Mouse (Mus musculus): ENCODE data around the gene Rbms3. TPM values are rescaled to one million over a fixed set of nuclear protein-coding genes. Genes with fewer than 3 reads are reported as not detected.

Rbms3 gene
- polyA plus RNA-seq (2016; fragmentation: Nextera tagmentation; extraction: Ambion mirVana): 8.2 and 8.6 TPM in 2 replicates

DNA sequence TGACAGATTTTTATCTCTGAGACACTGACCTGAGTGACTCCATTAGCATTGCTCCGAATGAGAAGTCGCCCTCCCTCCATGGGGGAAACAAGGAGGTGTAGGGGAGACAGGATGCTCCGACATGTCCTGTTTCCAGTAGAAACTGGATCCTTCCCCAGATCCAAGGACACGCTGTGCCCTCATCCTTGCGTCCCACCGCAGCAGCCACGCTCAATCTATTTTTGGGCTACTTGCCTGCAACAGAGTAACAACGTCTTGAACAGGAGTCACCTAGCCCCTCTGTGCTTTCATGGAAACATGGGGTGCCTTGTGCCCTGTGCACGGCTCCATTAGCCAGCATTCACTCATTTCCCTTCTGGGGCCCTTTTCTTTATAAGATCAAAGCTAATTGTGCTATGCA is at the start of gene Rbms3:
TSS of gene Rbms3 (minus strand) at position 143 of the 400 bp plus-strand sequence.
- H3K27ac ChIP-seq: no peak within 1 kb of the TSS
- H3K9me3 ChIP-seq: 0 out of 2 replicates have a peak, but pooled peaks cover 3% of the 10 kb centered on the region
- 85% methylated on average over 9 of the region's 9 CpGs for WGBS
- peaks cover 15% of the 10 kb centered on the region for H3K4me1 ChIP-seq
- no peaks in the 10 kb centered on the region for H3K27me3 ChIP-seq (ENCODE audit: poor library complexity, severe bottlenecking)
- DNase-seq (ENCODE audit: extremely low spot score, low spot score): no peak
- H3K4me3 ChIP-seq: no peak within 1 kb of the TSS
- no peaks in the 10 kb centered on the region for H3K36me3 ChIP-seq (replicated peaks)

DNA sequence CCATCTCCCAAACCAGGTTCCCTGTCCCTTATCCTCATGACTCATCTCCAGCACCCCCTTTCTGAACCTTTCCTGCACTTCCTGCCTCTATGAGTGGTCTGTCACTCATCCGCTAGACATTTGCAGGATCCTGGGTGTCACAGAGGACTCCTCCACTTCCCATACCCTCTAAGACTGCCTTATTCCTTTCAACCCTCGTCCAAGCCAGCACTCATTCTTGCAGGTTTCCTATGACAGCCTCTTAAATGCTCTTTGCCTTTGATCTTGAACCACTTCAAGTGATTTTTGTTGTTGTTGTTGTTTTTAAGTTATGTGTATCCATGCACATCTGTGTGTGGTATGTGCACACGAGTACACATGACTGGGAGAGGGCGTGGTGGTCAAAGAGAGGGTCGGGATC is 43.6 kb upstream of the Rbms3 start:
- Histone ChIP-seq H3K4me3 (no peak overlapping the region), H3K4me1 (no peaks in the 10 kb centered on the region), H3K36me3 (replicated peaks) (no peaks in the 10 kb centered on the region), H3K9me3 (no peaks in the 10 kb centered on the region), H3K27me3 (ENCODE audit: poor library complexity, severe bottlenecking) (no peaks in the 10 kb centered on the region), H3K27ac (no peak overlapping the region)
- 84% methylated on average over 5 of the region's 5 CpGs for WGBS
- no peak for DNase-seq (ENCODE audit: extremely low spot score, low spot score)

DNA sequence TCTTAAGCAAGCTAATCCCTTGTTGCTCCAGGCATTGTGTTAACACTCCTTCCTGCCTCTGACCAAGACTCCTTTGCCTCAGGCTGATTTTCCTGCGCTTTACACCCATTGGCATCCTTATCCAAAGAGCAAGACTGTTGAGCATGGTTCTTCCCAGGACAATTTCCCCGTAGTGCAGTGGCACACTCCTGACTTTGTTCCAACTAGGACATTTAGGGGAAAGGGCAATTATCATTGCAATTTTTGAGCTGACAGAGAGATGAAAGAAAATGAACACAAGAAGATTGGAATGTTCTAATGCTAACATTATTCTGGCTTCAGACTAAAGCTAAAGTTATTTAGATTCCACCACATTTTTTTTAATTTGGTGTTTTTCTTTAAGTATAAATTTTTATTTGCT is 24.9 kb upstream of the Rbms3 start:
- no peak for DNase-seq (ENCODE audit: extremely low spot score, low spot score)
- no peaks in the 10 kb centered on the region for H3K9me3 ChIP-seq
- no peaks in the 10 kb centered on the region for H3K27me3 ChIP-seq (ENCODE audit: poor library complexity, severe bottlenecking)
- H3K27ac ChIP-seq: no peak overlapping the region
- 86% methylated on average over 2 of the region's 2 CpGs for WGBS
- H3K4me1 ChIP-seq: 0 out of 2 replicates have a peak, but pooled peaks cover 7% of the 10 kb centered on the region
- no peaks in the 10 kb centered on the region for H3K36me3 ChIP-seq (replicated peaks)
- H3K4me3 ChIP-seq: no peak overlapping the region

DNA sequence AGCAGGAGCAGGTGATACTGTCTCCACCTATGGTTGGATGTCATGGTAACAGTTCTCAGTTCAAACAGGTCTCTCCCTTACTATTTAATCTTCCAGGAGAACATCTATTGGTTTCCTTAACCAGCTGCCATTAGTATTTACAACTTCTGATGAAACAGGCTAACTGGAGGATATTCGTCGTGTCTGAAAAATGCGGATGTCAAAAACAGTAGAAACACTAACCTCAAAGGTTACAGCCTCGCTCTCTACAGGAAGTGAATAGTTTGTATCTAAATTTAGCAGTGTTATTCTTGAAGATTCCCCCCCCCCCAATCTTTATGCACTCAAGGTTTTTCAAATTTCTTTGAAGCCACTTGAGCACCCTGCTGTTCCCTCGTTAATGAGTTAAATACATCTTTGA is 23.9 kb upstream of the Rbms3 start:
- Histone ChIP-seq H3K4me1 (0 out of 2 replicates have a peak, but pooled peaks cover 7% of the 10 kb centered on the region), H3K27ac (no peak overlapping the region), H3K9me3 (no peaks in the 10 kb centered on the region), H3K36me3 (replicated peaks) (no peaks in the 10 kb centered on the region), H3K27me3 (ENCODE audit: poor library complexity, severe bottlenecking) (no peaks in the 10 kb centered on the region), H3K4me3 (no peak overlapping the region)
- WGBS: 79% methylated on average over 5 of the region's 5 CpGs
- no peak for DNase-seq (ENCODE audit: extremely low spot score, low spot score)

DNA sequence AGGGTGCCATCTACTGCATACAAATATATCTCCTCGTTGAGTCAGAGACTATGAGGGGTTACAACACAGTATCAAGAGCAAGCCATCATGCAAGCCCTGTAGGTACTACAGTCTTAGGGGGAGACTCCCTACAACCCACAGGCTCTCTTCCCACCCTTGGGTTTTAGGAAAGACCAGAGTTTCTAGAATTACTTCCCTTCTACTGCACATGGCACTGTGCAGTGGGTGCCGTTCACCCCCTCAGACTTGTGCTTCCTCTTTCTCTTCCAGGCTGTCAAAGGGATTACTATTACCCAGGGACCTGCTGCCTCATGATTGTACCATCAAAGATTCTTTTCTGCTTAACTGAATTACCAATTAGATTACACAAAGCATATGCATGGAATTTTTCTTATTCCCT is 16.4 kb upstream of the Rbms3 start:
- WGBS: 86% methylated on average over 2 of the region's 2 CpGs
- Histone ChIP-seq H3K4me3 (no peak overlapping the region), H3K27me3 (ENCODE audit: poor library complexity, severe bottlenecking) (no peaks in the 10 kb centered on the region), H3K36me3 (replicated peaks) (no peaks in the 10 kb centered on the region), H3K4me1 (no peaks in the 10 kb centered on the region), H3K27ac (no peak overlapping the region), H3K9me3 (no peaks in the 10 kb centered on the region)
- DNase-seq (ENCODE audit: extremely low spot score, low spot score): no peak

DNA sequence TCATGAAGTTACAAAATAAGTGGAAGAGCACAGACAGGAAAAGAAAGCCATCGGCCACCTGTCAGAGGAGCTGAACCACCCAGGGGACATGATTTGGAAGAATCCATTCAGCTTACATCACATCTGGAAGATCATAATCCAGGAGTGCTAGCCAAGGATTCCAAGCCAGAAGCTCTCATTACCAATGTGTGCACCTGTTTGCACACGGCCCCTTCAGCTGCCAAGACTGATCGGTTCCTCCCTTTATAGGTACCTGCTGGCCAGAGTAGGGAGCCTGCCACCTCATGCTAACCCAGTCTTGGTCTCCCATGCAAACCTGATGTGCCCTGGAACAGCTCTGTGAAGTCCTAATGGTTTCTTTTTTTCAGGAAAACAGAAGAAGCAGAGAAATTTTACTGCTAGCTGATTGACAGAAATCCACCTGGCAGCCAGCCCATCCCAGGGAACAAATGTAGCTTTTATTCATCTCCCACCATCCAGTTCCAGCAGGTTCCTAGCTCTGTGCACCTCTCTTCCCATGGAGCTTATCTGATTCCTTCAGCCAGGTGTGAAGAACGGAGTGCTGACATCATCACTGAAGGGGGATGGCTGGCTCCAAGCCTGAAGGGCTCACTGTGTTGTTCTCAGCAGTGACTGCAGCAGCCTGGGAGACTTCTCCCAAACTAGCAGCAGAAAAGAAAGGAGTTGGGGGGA is 11.5 kb upstream of the Rbms3 start:
- no peaks in the 10 kb centered on the region for H3K4me1 ChIP-seq
- 91% methylated on average over 4 of the region's 4 CpGs for WGBS

DNA sequence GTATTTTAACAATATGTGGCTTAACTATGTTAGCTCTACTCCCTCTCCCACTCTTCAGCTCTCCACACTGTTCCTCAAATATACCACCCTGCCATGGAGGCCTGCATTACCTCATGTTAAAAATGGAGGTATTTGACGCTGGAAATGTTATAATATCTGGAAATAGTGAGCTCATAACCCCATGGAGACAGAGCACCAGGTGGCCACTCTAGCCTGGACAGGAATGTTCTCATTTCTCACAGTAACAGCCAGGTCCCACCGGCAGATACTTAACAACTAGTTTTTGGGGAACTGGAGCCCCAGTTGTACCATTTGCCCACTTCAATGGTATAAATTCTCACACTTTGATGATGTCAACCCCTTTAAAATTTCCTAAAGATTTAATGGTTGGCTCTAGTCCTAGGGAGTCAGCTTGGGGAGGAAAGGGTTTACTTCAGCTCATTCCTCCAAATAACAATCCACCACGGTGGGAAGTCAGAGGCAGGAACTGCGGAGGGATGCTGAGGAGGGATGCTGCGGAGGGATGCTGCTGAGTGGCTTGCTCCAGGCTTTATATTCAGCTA is 9.0 kb upstream of the Rbms3 start:
- H3K36me3 ChIP-seq (replicated peaks): no peaks in the 10 kb centered on the region
- no peaks in the 10 kb centered on the region for H3K9me3 ChIP-seq
- no peaks in the 10 kb centered on the region for H3K4me1 ChIP-seq
- H3K4me3 ChIP-seq: no peak overlapping the region
- DNase-seq (ENCODE audit: extremely low spot score, low spot score): no peak
- WGBS: 86% methylated on average over 5 of the region's 5 CpGs
- no peak overlapping the region for H3K27ac ChIP-seq
- H3K27me3 ChIP-seq (ENCODE audit: poor library complexity, severe bottlenecking): no peaks in the 10 kb centered on the region

More for the DNA sequence above, 11.5 kb upstream of the Rbms3 start:
- Histone ChIP-seq H3K27ac (no peak overlapping the region), H3K36me3 (replicated peaks) (no peaks in the 10 kb centered on the region), H3K9me3 (no peaks in the 10 kb centered on the region), H3K27me3 (ENCODE audit: poor library complexity, severe bottlenecking) (no peaks in the 10 kb centered on the region), H3K4me3 (no peak overlapping the region)
- DNase-seq (ENCODE audit: extremely low spot score, low spot score): no peak

DNA sequence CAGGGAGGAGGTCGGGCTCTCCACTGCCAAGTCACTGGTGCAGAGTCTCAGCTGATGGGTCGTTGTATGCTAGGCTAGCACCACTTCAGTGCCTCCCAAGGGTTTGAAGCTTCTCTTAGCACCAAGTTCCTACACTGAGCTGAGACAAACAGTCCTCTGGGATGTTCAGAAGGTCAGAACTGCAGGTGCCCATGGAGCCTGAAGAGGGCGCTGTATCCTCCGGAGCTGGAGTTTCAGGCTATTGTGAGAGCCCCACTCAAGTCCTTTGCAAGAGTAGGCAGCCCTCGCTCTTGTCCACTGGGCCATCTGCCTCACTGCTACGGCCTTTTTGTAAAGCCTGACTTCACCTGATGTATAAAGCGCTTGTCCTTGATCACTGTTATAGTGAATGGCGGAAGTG is 6.8 kb upstream of the Rbms3 start:
- DNase-seq (ENCODE audit: extremely low spot score, low spot score): no peak
- Histone ChIP-seq H3K4me1 (peaks cover 7% of the 10 kb centered on the region), H3K9me3 (0 out of 2 replicates have a peak, but pooled peaks cover 3% of the 10 kb centered on the region), H3K27ac (no peak overlapping the region), H3K27me3 (ENCODE audit: poor library complexity, severe bottlenecking) (no peaks in the 10 kb centered on the region), H3K36me3 (replicated peaks) (no peaks in the 10 kb centered on the region), H3K4me3 (no peak overlapping the region)
- 82% methylated on average over 8 of the region's 8 CpGs for WGBS

DNA sequence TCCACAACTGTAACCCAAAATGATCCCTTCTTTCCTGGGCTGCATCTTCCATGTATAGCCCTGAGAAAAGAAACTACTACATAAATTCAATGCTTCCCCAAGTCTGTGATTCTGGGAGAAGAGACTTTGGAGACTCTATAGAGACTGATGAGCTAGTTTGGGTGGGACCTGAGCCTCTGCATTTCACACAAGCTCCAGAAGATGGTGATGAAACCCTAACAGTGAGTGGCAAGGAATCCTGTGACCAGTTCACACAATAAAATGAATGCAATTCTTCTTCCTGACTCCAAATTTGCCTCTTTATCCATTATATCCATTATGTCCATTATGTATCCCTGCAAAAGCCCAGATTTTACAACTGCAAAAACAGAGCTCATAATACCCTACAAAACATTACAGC is 2.5 kb downstream of the Rbms3 start:
- Histone ChIP-seq H3K27me3 (ENCODE audit: poor library complexity, severe bottlenecking) (no peaks in the 10 kb centered on the region), H3K9me3 (peaks cover 3% of the 10 kb centered on the region; the same call in 1 of the 2 replicates), H3K36me3 (replicated peaks) (no peaks in the 10 kb centered on the region), H3K4me1 (peaks cover 9% of the 10 kb centered on the region), H3K27ac (no peak overlapping the region), H3K4me3 (no peak overlapping the region)
- DNase-seq (ENCODE audit: extremely low spot score, low spot score): no peak

DNA sequence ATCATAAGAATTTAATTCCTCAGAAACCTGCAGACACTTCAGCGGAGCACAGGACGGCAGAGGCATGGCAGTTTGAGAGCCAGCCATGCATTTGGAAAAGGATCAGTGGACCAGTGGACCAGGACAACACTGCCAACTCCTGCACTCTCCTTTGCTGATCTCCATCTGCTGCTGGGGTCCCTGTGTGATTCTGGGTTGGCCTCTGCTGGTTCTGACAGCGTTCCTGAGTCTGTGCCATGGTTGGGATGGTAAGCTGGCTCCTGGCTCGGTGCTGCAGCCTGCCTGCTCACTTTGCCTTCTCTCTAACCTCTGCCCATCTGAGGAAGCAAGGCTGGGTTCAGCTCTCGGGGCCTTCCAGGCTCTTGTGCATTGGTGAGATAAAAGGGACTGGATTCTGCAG is 28.9 kb downstream of the Rbms3 start:
- WGBS: 85% methylated on average over 5 of the region's 5 CpGs
- Histone ChIP-seq H3K4me3 (no peak overlapping the region), H3K27me3 (ENCODE audit: poor library complexity, severe bottlenecking) (no peaks in the 10 kb centered on the region), H3K9me3 (no peaks in the 10 kb centered on the region), H3K4me1 (peaks cover 7% of the 10 kb centered on the region; the same call in 1 of the 2 replicates), H3K27ac (no peak overlapping the region), H3K36me3 (replicated peaks) (no peaks in the 10 kb centered on the region)
- no peak for DNase-seq (ENCODE audit: extremely low spot score, low spot score)

DNA sequence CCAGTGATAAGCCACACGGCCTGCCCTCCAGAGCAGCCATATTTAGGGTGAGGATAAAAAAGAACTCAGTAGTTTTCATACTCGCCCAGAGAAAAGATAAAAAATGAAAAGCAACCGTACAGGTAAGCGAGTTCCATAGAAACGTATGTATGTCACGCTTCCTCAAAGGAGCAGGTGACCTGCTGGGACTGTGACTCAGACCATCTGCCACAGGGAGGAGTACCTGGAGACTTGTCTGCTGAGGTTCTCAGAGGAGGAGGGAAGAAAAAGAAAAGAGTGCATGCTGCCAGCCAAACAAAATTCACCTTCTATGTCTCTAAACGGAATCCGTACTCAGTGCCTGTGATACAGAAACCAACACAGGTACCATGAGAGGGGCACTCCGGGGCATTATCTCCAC is 30.4 kb downstream of the Rbms3 start:
- 91% methylated on average over 9 of the region's 9 CpGs for WGBS
- H3K9me3 ChIP-seq: no peaks in the 10 kb centered on the region
- H3K27me3 ChIP-seq (ENCODE audit: poor library complexity, severe bottlenecking): no peaks in the 10 kb centered on the region
- no peak overlapping the region for H3K4me3 ChIP-seq
- no peak for DNase-seq (ENCODE audit: extremely low spot score, low spot score)
- H3K4me1 ChIP-seq: peaks cover 7% of the 10 kb centered on the region; the same call in 1 of the 2 replicates
- H3K27ac ChIP-seq: no peak overlapping the region
- no peaks in the 10 kb centered on the region for H3K36me3 ChIP-seq (replicated peaks)

DNA sequence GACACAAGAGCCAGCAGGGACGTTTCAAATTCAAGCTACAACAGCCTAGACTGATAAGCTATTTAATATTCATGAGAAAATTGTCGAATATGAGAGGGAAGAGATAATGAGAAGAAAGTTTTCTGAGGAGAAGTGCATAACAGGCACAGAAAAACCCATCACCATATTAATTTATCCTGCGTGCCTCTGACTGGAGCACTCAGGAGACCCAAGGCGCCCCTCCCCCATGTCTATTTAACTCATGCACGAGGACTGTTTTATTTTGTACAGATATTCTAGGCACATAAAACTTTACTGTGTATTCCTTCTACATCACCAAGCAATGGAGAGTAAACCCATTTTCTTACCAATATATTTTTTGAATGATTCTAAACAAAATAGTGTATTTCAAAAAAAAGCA is 33.6 kb downstream of the Rbms3 start:
- 63% methylated on average over 5 of the region's 5 CpGs for WGBS
- H3K27ac ChIP-seq: no peak overlapping the region
- peaks cover 7% of the 10 kb centered on the region; the same call in 1 of the 2 replicates for H3K4me1 ChIP-seq
- H3K4me3 ChIP-seq: no peak overlapping the region
- H3K36me3 ChIP-seq (replicated peaks): no peaks in the 10 kb centered on the region
- no peaks in the 10 kb centered on the region for H3K27me3 ChIP-seq (ENCODE audit: poor library complexity, severe bottlenecking)
- no peaks in the 10 kb centered on the region for H3K9me3 ChIP-seq
- DNase-seq (ENCODE audit: extremely low spot score, low spot score): no peak

DNA sequence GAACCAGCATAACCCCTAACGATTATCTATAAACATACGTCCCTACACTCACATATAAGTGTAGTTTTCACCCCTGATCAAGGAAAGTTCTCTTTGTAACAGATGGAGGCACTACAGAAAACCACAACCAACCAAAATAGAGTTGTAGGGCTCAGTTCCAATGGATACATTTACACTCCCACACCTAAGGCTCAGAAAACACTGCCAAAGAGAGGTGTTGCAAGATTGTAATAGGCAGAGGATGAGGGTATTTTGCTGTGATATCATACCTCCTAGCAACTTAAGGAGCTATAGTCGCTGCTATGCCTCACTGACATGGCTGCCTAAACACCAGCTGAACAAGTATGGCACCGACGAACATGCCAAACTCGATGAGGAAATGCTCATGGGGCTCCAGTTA is 44.4 kb downstream of the Rbms3 start:
- Histone ChIP-seq H3K4me1 (no peaks in the 10 kb centered on the region), H3K36me3 (replicated peaks) (no peaks in the 10 kb centered on the region), H3K27ac (no peak overlapping the region), H3K9me3 (peaks cover 7% of the 10 kb centered on the region; the same call in 1 of the 2 replicates), H3K27me3 (ENCODE audit: poor library complexity, severe bottlenecking) (no peaks in the 10 kb centered on the region), H3K4me3 (no peak overlapping the region)
- no peak for DNase-seq (ENCODE audit: extremely low spot score, low spot score)
- whole genome bisulfite sequencing: 91% methylated on average over 6 of the region's 6 CpGs

Data from forebrain, embryonic 10.5 days (tissue).